In genomic region chr1:74092242-74092641, GRCm38 (mm10) we compare ENCODE assay signal across 8 mouse cellular contexts. TPM values are rescaled to one million over a fixed set of nuclear protein-coding genes. Genes with fewer than 3 reads are reported as not detected.
DNase-seq lines count a peak whose midpoint lies in the region; ATAC-seq lines count a peak whose summit lies in the region.

No protein-coding gene starts in this region.

- H3K27ac ChIP-seq in hindbrain, embryonic 16.5 days (ENCODE audit: low read depth, low read length): peak overlapping the region; percentile 29; the same call in 1 of the 2 replicates

- ATAC-seq in hindbrain, embryonic 16.5 days: no peak
- no peak for ATAC-seq in granulocyte monocyte progenitor cell, adult 5-6 weeks (replicated peaks; ENCODE audit: poor library complexity, severe bottlenecking)

- H3K27me3 ChIP-seq in hindbrain, embryonic 16.5 days (replicated peaks; ENCODE audit: control insufficient read depth, insufficient read depth, low read length): no peaks in the 10 kb centered on the region

- H3K36me3 ChIP-seq in hindbrain, embryonic 16.5 days (ENCODE audit: control insufficient read depth, insufficient read depth, low read length): no peaks in the 10 kb centered on the region

- peaks cover 13% of the 10 kb centered on the region for H3K4me1 ChIP-seq in hindbrain, embryonic 16.5 days (ENCODE audit: control insufficient read depth, insufficient read depth, low read depth, low read length)

- H3K9me3 ChIP-seq in hindbrain, embryonic 16.5 days (ENCODE audit: control insufficient read depth, low read length): no peaks in the 10 kb centered on the region

- H3K4me3 ChIP-seq in hindbrain, embryonic 16.5 days (ENCODE audit: low read length): no peak overlapping the region

- H3K4me2 ChIP-seq in hindbrain, embryonic 16.5 days (ENCODE audit: low read length): no peak overlapping the region

- DNase-seq in kidney, adult 9 months: peak; percentile 57
- no peak for DNase-seq in kidney, adult 11 months
- peak; percentile 76 for DNase-seq in adrenal gland, postnatal 25 days
- peak; percentile 60 to 79 for DNase-seq in lung, postnatal 4 days
- DNase-seq in embryo, embryonic 10 days (ENCODE audit: low spot score): no peak
- DNase-seq in embryo, embryonic 11 days: no peak

- 60% methylated on average over 10 of the region's 10 CpGs for WGBS in hindbrain, embryonic 16.5 days

- H3K9ac ChIP-seq in hindbrain, embryonic 16.5 days (ENCODE audit: low read depth, low read length): no peak overlapping the region

RNA-seq across cellular contexts. Expression of gene Tns1, which starts 32.0 kb away (rescaled TPM):
- 270 and 436 TPM in 2 replicates for total RNA-seq in adrenal gland, postnatal 25 days (2021)
- polyA plus RNA-seq in hindbrain, embryonic 16.5 days (2015; fragmentation: Nextera tagmentation; extraction: Ambion mirVana): 13.5 and 13.7 TPM in 2 replicates
- total RNA-seq in granulocyte monocyte progenitor cell, adult 5-6 weeks (2014; fragmentation: Nextera tagmentation): 10.9 and 29.0 TPM in 2 replicates
- total RNA-seq in granulocyte monocyte progenitor cell, adult 5-6 weeks (2017): 3.0 and 4.7 TPM in 2 replicates

RNA-seq across cellular contexts. Expression of gene Rufy4, which starts 33.1 kb away (rescaled TPM):
- total RNA-seq in adrenal gland, postnatal 25 days (2021): 2.2 and 2.3 TPM in 2 replicates
- 0.14 and 0.35 TPM in 2 replicates for polyA plus RNA-seq in hindbrain, embryonic 16.5 days (2015; fragmentation: Nextera tagmentation; extraction: Ambion mirVana)
- total RNA-seq in granulocyte monocyte progenitor cell, adult 5-6 weeks (2014; fragmentation: Nextera tagmentation): 1.4 and 2.0 TPM in 2 replicates
- total RNA-seq in granulocyte monocyte progenitor cell, adult 5-6 weeks (2017): 0.30 TPM in 1 of 2 replicates, not detected in the other

Comparison
In these comparisons a context has a peak if more than half of its experiments do, and no peak if none do; other contexts are left out.
1. DNase-seq: peak in kidney, adult 9 months (single experiment), adrenal gland, postnatal 25 days (single experiment) and lung, postnatal 4 days (2 of 2); none in kidney, adult 11 months (single experiment), embryo, embryonic 10 days (single experiment) and embryo, embryonic 11 days (single experiment).